Mouse (Mus musculus): ENCODE data around the gene Ndfip2.

DNA sequence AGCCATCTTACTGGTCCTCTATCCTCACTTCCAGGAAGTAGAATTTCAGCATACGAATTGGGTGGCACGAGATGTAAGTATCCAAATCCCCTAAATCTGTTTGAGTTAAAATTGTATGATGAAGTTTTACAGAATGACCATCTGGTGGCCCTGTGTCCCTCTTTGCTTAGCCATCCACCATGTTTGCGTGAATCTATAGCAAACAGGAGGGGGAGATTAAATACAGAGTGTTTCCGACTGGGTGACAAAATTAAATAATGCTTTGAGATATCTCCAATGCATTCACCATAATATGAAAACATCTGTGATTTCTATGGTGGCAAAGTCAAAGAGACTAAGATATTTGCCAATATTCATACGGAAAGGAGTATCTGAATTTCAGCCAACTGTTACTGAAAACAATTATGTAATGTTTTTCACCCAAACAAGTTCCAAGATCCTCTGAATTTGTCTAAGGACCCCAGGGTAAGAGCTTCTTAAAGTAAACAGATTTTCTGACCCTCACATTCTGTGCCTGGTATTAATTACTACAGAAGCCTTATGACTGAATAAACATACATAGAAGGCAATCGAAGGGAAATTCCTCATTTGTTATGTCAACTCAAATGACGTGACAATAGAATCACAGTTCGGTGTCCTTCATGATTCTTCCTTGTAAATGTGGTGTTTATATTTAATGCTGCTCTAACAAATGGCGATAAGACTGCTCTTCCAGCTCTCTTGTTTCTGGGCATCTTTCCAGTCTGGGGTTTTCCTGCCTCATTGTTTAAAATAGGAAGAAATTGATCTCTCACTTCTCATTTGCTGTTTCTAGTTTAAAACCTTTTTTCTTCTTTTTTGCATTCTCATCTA lies 38.6 kb upstream of the Ndfip2 start:
- TF ChIP-seq CTCF (IDR thresholded peaks at IDR 0.05; ENCODE audit: low read depth): no peak
- TF ChIP-seq EP300 (IDR thresholded peaks at IDR 0.05; ENCODE audit: low read depth): no peak

Data from heart, postnatal 0 days (tissue).